Mouse (Mus musculus) common myeloid progenitor, adult 5-6 weeks (primary cell): ENCODE results near the gene Fbxw22. TPM values are rescaled to one million over a fixed set of nuclear protein-coding genes. Genes with fewer than 3 reads are reported as not detected.
"Not testable (repeated sequence)": the region's sequence is repeated elsewhere in the genome, so short reads cannot be mapped to it uniquely, and the experiment has no call there.

ENCODE experiments used
- ATAC-seq: replicated peaks from 2 replicates; pipeline ENCODE4 v1.8.0; 2016; ENCODE audit warnings: low read depth, mild to moderate bottlenecking, moderate TSS enrichment, inconsistent platforms; ENCODE audit not compliant: poor library complexity, severe bottlenecking
- total RNA-seq: library from RNA; stranded (forward); fragments of 200-1000, 187-1606 nt; gene quantifications from 2 replicates; pipeline ENCODE4 v1.2.3, GENCODE M21; 2017

Gene Fbxw22
- total RNA-seq, result not detected in 2 replicates

- ATAC-seq, result not testable (repeated sequence)
Measured at GRCm38 (mm10) chr9:109404196-109404595, at the start of gene Fbxw22. Gene Fbxw22, minus strand, starts transcription at chr9:109404296.

GRCm38 (mm10) chr9:109449040-109449439 is 44.9 kb upstream of the Fbxw22 start, which contains the start of gene Fbxw16:
Gene Fbxw16, minus strand, starts transcription at chr9:109449140.
- no peak for ATAC-seq

GRCm38 (mm10) chr9:109432956-109433355 is 28.9 kb upstream of the Fbxw22 start:
- ATAC-seq, result no peak

- not testable (repeated sequence) for ATAC-seq
Measured at GRCm38 (mm10) chr9:109339559-109339958, 64.5 kb downstream of the Fbxw22 start, which contains the start of gene Fbxw28. Gene Fbxw28, minus strand, starts transcription at chr9:109339659.

Other genes with a start within 250 kb of the Fbxw22 start
- gene Fbxw21, start 242.3 kb downstream of the Fbxw22 start, total RNA-seq, result not detected in 2 replicates
- gene Fbxw13, start 208.3 kb downstream of the Fbxw22 start, total RNA-seq, result not detected in 2 replicates
- not detected in 2 replicates for gene Fbxw20, start 169.5 kb downstream of the Fbxw22 start, total RNA-seq
- gene Fbxw14, start 116.6 kb downstream of the Fbxw22 start, total RNA-seq, result not detected in 2 replicates
- gene Fbxw28, start 64.6 kb downstream of the Fbxw22 start, total RNA-seq, result not detected in 2 replicates
- not detected in 2 replicates for gene Fbxw16, start 44.8 kb upstream of the Fbxw22 start, total RNA-seq
- gene Fbxw19, start 91.6 kb upstream of the Fbxw22 start, total RNA-seq, result not detected in 2 replicates
- gene Fbxw15, start 164.0 kb upstream of the Fbxw22 start, total RNA-seq, result not detected in 2 replicates
- not detected in 2 replicates for gene Fbxw24, start 221.8 kb upstream of the Fbxw22 start, total RNA-seq